Mouse (Mus musculus) spleen, postnatal 36 days (tissue): ENCODE measurements around the gene Tekt1.
A peak's percentile ranks its signal among the peaks of the same experiment; 100 is the strongest.

ENCODE experiments used
- DNase-seq, 2 experiments: peaks; one replicate each; pipeline ENCODE4 v3.0.0; 2022; ENCODE audit warnings: low spot score in 2 of 2, mixed read lengths in 1 of 2

Gene Tekt1

DNA sequence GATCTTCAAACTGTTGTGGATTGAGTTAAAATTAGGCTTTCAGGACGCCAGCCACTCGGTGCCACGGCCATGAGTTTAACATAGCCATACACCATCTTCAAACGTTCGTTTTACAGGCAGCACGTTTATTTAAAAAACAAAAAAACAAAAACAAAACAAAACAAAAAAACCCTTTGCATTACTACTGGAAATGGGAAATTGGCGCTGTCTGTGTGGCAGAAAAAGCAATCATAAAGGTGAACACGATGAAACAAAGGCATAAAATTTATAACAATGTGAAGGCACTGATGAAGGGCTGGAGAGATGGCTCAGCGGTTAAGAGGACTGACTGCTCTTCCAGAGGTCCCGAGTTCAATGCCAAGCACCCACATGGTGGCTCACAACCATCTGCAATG, at the start of gene Tekt1:
Gene Tekt1, minus strand, starts transcription at position 96 of the 395 bp plus-strand sequence.
- DNase-seq = no peak

DNA sequence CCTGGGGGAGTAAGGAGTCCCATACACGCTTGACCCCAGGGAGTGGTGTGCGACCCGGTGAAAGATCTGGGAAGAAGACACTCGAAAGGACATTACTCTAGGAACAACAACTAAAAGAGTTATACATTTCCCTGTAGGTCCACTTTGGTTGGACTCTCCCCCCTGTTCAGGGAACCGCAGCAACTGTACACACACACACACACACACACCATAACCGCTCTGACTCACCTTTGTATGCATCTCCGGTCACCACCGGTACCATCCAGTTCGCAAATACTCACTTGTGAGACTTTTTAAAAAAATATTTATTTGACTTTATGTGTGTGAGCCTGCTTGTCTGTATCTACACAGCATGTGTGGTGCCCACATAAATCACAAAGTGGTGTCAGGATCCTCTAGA, 49.7 kb upstream of the Tekt1 start:
- DNase-seq = no peak

DNA sequence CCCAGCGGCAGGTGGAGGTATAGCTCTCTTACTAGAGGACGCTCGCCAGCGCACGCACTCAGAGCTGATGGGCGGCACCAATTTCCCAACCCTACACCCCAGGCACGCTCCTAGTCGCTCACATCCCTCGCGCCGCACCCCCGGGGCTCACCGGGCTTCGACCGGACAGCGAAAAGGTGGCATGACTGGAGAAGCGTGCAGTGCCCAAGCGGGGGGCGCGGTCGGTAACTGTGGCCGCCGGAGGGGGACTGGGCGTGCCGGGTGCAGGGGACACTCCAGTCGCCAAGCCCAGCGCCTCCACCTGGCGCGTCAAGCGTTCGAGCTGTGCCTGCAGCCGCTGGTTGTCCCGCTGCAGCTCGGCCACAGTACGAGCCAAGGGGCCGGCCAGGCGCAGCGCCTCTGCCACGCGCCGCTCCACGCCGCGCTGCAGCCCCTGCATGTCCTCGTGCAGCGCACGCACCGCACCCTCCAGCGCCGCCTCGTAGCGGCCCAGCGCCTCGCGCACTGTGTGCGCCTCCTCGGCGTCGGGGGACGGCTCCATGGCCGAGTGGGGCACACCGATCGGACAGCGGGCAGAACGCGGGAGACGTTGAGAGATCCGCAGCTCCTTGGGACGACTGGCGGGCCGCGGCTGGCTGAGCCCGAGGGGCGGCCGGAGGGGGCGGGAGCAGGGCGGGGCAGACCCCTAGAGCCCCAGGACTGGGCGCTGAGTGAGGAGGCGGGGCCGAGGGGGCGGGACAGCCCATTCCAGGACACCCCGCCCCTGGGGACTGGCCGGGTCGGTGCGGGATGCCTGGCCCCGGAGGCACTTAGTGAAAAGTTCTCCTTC, 49.1 kb upstream of the Tekt1 start, which contains the start of gene Smtnl2:
Gene Smtnl2, minus strand, starts transcription at position 621 of the 829 bp plus-strand sequence.
- DNase-seq = peak; percentile 48 to 50

DNA sequence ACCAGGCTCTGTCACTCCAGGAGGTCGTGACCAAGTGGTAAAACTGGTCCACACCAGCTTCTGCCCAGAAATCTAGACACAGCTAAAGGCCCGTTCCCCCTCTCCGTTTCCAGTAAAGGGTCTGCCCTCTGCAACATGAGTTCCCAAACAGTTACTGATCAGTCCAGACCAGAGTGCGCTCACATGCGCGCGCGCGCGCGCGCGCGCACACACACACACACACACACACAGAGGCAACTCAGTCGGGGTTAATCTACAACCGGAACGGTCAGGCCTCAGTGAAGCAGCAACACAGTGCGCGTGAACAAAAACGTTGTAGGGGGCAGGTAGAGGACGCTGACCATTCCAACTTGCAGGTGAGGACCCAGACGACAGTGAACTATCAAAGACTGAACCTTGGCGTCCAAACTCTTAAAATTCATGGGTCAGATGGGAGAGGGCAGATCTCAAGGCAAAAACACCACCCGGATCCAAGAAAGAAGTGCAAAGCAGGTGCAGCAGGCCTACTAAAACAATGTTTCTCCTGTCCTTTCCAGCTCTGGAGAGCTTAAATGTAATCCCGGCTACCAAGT, 48.4 kb upstream of the Tekt1 start:
- no peak for DNase-seq

DNA sequence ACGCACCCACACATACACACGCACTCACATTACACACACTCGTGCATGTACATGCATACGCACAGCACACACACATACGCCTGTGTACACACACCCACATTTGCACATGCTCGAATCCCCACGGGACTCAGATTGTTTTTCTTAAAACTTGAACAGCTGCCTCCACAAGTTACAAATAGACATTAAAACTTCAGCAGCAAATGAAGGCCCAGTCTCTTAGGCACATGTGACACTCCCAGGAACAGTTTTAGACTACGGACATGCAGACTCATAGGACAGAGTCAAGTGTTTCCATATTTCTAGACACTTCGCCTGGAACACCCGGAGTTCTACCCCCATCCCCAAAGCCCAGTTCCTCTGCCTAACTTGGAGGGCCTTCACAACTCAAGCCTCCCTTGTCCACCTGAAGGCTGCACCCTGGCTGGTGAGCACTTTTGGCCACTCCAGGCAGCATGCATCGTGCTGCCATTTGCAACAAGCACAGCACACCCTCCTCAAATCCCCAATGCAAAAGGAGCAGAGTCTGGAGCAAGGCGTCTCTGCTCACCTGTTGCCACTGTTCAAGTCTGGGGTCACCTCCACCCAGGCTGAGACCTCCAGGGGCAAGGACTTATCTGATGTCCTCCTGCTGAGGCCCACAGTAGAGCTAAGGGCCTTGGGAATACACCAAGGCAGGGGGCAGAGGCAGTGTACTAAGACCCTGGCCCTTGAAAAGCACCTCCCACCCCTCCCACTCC, 47.6 kb upstream of the Tekt1 start:
- DNase-seq = no peak

DNA sequence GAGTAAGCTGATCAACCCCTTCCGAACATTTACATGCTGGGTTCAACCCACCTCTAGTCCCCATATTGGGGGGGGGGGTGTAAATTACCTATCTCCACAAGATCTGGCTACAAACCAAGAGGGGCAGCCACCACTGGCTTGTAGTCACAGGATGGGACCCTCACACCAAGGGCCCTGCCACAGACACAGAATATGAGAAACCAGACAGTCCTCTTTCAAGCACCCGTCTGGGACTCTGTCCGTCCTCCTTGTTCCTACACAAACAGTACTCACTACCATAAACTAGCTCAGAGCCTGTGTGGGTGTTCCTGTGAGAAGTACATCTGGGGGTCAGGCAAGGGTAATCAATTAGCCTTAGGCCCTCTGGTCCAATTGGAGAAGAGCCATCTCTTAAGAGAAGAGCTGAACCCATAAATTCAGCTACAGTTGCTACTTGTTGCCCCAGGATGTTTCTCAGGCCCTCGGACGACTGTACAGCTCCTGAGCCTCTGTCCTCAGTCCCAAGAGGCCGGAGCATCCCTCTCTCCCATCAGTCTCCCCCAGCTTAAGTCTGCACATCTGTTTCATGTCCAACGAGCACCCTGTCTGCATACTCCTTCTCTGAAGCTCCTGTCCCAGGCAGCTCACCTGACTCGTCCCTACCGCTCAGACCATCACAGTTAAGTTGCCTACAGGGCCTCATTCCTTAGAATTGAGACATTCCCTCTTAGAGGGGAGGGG, 46.4 kb upstream of the Tekt1 start:
- no peak for DNase-seq

DNA sequence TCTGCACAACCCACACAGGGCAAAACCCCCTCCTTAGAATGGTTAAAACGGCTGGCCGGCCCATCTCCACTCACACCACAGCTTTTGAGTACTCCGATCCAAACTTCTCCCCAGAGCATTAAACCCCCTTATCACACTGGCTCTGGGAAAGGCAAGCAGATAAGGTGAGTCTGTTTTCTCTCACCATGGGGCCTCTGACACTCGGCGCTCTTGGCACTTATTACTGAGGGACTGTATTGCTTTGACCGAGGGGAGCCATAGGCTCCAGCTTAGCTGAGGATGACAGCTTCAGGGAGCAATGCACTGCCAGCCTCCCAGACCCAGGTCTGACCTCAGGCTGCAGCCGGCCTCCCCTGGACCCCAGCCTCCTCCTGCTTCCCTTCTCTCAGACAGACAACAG, 45.3 kb upstream of the Tekt1 start:
- no peak for DNase-seq

DNA sequence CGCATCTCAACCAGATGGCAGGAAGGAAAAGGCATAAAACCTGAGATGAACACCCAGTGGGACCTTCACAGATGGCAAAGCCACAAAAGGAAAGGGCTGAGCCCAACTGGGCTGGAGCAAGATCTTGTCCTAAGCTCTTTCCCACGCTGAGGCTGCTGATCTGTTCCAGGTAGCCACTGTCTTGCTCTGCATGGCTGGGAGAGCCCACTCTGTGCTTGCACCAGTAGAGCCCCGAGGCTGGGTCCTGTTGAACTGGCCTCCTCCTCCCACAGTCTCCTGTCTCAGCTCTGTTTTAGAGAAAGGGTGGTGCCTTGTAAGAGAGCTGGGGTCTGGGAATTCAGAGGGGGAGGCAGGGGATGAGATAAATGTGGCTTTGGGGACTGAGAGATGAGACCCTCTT, 44.8 kb upstream of the Tekt1 start:
- DNase-seq = no peak

DNA sequence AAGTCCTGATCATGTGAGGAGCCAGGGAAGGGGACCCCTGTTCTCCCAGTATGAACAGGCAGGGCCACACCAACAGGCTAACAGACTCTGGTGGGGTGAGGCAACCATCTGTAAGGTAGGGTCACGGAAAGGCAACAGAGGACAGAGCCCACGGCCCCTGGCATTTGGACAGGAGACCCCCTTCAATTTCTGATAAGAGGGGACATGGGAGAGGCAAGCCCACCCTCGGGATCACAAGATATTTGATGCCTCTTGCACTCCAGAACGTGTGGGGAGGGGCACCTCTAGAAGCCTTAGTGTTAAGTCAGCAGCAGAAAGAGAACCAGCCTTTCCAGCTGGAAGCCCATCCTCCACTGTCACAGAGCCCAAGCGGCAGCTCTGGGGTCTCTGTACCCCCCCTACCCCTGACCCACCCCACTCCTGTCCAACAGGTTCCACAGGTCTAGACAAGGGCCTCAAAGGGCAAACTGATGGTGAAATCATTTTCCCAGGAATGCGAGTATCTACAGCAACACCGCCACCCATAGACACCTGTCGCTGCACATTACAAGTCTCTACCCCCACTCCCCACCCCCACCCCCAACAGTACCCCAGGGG, 43.9 kb upstream of the Tekt1 start:
- DNase-seq = no peak

DNA sequence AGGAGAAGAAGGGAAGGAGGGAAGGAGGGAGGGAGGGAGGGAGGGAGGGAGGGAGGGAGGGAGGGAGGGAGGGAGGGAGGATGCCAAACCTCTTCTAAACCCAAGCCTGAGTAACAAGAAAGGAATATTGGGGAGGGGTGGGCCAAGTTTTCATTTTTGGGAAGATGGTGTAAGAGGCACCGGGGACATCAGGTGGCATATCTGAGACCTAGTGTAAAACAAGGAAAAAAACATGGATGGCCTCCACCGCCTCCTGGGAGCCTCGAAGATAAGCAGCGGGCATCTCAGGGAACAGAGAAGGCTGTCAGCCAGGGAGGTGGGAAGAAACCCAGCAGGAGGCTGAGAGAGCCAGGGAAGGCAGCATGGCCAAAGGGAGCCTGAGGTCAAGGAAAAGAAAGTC, 43.3 kb upstream of the Tekt1 start:
- no peak for DNase-seq

DNA sequence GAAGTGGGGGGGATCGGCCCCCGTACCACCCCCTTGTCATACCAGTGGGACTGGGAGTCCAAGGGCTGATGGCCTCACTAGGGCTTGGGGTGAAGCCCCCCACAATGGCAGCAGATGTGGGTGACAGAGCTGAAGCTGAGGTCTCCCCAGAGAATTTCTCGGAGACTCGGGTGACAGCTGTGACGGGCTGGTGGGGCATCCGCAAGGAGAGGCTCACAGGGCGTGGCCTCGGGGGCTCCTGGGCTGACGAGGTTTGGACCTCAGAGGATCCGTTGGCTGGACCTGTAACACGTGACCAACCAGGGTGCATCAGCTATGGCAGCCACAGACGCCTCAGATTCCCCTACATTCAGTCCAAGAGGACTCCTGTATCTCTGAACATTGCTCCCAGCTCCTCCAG, 40.7 kb upstream of the Tekt1 start:
- no peak for DNase-seq

DNA sequence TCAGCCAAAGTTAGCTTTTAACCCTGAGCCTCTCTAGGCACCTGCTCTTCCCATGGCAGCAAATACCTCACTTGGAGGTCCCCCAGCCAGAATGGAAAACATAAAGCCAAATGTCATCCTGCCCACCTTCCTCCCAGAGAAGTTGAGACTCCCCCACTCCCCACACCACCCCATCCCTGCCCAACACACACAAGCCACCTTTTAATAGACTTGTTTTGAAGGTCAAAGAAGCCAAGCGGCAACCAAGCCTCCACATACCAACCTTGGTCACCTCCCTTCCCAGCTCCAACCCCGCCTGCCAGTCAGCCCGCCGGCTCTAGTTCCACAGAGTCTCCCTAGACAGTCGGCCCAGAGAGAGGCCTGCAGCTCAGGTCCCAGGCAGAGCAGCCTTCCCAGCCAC, 39.8 kb upstream of the Tekt1 start:
- DNase-seq = no peak

DNA sequence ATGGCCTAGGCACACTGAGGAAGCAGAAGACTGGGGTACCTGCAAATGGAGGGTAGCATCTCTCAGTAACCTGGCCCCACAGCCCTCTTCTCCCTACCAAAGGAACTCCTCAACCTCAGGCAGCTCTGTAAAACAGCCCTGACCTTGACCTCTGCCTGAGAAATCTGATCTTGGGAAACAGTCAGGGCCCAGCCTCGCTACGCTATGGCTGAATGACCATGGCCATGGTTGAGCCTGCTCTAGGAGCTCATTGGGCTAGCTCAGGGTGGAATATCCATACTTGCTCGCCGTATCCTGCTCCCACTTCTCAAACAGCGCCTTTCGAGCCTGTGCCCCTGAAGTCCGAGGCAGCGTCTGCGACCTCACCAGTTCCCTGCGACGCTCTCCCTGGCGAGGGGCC, 38.8 kb upstream of the Tekt1 start:
- no peak for DNase-seq

DNA sequence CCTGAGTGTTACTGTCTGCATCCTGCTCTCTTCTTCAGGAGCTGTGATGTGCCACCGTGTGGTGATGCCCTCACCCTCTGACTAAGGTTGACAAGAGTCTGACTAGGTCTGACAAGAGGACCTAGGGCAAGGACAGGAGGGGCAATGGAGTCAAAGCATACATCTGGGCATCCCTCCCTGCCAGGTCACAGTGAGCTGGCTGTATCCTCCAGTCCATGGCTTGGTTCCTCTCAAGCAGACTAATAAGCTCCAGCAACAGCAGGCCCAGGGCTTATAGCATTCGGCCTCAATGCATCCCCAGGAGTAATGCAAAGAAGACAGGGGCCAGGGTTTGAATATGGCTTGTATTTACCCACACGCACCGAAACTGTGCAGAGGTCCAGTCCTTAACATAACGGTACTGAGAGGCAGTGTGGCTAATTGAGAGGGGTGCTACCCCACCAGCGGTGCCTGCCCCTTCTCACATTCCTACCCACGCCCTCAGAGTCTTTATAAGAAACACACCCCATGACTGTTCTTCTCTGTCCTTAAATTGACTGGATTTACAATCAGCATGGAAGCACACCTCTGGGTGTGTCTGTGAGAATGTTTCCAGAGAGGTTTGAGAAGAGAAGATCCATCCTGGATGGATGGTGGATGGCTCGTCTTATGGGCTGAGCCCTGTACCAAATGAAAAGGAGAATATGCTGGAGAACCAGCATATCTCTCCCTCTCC, 35.7 kb upstream of the Tekt1 start:
- DNase-seq = no peak

DNA sequence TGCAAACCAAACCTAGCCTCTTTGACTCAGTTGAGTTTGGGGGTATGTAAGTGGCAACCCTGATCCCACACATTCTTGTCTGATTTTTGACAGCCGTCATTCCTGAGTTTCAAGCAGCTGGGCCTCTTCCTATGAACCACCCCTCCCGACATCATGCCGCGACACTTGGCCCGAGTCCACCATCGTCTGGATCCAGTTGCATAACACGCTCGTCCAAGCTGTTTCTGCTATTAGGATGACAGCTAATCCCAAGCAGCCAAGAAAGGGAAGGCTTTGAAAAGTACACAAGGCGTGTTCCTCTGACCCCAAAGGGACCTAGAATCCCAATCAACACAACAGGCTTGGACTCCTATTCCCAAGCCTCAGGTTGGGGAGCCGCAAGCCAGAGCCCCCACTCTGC, 34.8 kb upstream of the Tekt1 start:
- peak in 1 of 2 experiments; percentile 31 for DNase-seq

DNA sequence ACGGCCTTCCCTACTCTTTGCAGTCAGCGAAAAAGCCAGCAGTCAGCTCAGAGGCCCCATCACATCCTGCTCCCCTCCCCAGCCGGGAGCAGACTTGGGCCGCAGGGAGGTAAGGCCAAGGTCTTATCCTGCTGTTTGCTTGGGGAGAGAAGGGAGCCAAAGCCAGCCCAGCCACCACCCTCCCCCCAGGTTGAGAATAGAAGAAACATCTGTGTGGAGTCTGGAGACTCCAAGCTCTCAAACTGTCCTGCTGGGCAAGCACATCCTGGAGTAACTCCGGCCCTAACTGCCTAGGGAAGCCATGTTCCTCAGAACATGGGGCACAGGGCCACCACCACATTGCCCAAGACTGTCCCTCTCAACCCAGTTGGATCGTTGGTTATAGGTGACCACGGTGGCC, 34.4 kb upstream of the Tekt1 start:
- DNase-seq = no peak

DNA sequence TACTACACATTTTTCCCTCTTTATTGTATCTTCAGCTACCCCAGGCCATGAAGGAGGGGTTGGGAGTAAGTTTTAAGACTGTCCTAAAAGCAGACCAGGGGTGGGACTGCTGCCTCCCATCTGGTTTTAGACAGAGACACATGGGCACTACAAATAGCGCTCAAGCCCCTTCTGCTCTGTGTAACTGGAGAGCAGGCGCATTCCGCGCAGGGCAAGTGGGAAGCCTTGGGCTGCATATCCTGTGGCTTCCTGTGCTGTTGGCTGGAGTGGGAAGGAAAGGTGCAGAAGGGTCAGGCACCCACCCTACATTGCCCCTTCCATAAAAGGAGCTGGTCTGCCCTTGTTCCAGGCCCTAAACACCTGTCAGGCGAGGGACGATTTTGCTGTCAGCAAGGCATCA, 33.4 kb upstream of the Tekt1 start:
- no peak for DNase-seq

DNA sequence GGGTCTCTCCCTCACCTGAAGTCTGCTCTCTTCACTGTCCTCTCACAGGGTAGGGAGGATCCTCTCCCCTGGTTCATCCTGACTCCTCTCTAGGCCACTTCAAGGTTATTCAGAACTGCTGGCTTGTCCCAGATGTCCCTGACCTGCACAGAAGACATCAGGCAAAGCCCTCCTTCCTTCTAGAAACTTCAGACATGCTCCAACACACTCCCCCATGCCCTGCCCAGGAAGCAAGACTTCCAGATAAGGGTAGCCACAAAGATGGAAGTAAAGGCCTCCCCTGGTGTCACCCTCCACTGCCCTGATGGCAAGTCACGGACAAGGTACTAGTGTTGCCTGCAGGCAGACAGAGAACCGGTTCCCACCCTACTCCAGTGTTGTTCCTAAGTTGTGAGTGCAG, 32.5 kb upstream of the Tekt1 start:
- no peak for DNase-seq

DNA sequence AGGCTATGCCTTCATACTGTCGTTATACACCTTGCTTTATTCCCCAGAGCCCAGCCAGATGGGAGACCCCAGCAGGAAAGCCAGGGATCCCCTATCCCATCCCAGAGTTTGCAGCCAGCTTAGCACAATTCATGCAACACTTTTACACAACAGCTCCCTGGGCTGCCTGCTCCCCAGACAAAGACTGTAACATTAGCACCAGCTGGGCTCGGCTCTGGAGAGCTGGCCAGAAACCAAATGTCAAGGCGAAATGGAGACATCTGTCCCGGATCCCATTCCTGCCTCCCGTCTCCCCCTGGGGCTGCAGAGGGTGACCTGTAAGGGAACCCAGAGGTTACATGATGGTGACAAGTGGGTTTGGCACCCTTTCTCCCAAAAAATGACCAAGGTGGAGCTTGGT, 31.4 kb upstream of the Tekt1 start:
- DNase-seq = no peak

DNA sequence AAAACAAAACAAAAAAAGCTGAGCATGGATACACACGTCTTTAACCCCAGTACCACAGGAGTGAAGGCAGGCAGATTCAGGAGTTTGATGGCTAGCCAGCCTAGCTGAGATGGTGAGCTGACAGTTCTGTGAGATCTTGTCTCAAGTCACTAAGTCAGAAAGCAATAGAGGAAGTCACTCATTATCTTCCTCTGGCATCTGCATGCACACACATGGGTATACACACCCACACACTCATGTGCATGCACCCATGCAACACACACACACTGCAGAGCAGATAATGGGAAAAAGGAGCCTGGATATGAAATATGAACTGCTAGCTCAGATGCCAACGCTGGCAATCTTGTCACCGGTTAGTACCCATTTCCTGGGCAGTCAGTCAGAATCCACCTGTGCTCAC, 31.0 kb upstream of the Tekt1 start:
- no peak for DNase-seq

DNA sequence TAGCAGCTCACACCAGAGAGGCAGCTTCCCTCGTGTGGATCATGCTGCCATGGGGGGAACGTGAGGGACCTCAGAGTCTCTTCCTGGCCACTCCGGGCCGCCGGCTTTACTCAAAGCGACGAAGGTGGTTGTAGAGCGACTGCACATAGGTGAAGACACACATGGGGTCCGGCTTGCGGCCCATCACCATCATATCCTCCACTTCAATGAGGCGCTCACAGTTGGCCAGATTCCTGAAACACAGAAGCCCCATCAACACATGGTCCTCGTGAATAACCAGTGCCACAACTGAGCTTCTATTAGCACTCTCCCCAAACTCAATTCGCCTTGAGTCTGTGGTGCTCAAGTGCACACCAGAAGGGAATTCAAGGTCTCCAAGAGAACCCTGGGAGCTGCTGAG, 28.9 kb upstream of the Tekt1 start:
- DNase-seq = no peak
